Mouse (Mus musculus) 3T3-L1 (cell line): ENCODE results near the gene Olfr1493-ps1.

Experiments
- DNase-seq: peaks from one replicate; pipeline ENCODE4 v3.0.0-alpha.2; 2015; ENCODE audit warnings: low read depth, low spot score

Gene Olfr1493-ps1

DNA sequence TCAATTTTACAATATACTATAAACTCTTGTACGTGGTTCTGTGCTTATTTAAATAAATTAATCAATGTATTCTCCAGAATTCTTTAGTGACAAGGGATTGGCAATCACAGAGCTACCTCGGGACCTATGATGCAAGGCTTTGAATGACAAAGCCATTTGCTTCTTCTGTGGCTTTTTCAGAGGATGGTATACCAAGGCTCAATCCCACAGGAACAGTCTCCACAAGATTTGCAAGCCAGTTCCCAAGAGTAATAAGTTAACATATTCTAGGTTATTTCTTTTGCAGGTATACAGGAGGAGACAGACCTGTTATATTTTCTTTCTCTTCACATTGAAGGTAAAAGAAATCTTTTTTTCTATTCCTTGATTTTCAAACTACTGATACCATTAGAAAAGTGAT, at the start of gene Olfr1493-ps1:
Gene Olfr1493-ps1 (plus strand): TSS at position 301 of the 400 bp plus-strand sequence.
- DNase-seq = no peak

DNA sequence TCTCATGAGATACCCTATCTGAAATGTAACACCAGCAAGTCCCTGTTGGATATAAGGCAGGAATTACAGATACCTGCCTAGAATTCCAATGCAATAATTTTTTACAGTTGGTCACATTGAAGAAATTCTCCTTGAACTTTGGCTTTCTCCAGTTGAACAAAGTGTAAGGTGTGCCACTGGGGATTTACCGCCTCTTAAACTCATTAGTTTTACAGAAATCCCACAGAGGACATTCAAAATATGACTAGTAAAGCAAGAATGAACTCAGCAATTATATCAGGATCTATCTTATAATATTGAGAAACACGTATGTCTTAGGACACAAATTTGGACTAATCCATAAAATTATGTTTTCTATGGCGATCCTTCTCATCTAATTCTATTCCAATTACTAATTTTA, 26.1 kb upstream of the Olfr1493-ps1 start, which contains the start of gene Olfr1491:
Gene Olfr1491 (plus strand): TSS at position 301 of the 400 bp plus-strand sequence.
- no peak for DNase-seq

DNA sequence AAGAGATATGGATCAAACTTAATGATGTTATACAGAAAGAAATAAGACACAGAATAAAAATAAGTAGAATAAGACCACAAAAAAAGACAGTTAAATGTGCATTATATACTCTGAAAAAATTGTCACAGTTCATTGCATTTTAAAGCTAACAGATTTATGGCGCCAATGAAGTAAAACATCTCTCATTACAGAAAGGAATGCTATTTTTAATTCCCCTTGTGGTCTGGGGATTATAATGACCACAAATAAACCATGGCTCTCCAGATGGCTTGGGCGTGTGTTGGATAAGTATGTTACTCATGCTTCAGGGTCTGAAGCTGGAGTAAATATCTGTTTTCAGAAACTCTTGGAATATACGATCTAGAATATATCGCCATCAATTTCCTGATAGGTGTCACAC, 16.4 kb downstream of the Olfr1493-ps1 start, which contains the start of gene Olfr1494:
Gene Olfr1494 (plus strand): TSS at position 301 of the 400 bp plus-strand sequence.
- no peak for DNase-seq

DNA sequence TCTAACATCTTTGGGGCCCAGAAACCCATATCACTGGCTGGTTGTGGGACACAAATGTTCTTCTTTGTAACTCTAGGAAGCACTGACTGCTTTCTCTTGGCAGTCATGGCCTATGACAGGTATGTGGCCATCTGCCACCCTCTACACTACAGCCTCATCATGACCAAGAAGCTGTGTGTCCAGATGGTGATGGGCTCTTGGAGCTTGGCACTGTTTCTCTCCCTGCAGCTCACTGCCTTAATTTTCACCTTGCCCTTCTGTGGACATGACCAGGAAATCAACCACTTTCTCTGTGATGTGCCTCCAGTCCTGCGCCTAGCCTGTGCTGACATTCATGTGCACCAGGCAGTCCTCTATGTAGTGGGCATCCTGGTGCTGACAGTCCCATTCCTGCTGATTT, 26.3 kb downstream of the Olfr1493-ps1 start:
- no peak for DNase-seq

DNA sequence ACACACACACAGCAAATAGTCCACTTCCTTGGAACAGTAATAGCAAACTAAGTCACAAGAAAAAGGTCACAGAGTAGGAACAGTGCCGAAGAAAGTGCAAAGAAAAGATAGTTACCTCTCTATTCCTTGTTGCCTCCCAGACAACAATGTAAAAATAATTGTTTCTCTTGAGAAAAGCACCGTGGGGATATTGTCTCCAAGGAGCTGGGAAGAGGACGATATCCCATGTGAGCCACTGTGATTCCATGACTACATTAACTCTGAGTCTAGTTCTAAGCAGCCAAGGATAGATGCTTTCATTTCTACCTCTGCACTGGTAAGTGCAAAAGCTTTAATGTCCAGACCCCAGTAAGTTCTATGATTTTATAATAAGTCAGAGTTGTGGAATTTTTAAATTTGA, 41.2 kb downstream of the Olfr1493-ps1 start, which contains the start of gene Olfr1495:
Gene Olfr1495 (plus strand): TSS at position 301 of the 400 bp plus-strand sequence.
- no peak for DNase-seq

DNA sequence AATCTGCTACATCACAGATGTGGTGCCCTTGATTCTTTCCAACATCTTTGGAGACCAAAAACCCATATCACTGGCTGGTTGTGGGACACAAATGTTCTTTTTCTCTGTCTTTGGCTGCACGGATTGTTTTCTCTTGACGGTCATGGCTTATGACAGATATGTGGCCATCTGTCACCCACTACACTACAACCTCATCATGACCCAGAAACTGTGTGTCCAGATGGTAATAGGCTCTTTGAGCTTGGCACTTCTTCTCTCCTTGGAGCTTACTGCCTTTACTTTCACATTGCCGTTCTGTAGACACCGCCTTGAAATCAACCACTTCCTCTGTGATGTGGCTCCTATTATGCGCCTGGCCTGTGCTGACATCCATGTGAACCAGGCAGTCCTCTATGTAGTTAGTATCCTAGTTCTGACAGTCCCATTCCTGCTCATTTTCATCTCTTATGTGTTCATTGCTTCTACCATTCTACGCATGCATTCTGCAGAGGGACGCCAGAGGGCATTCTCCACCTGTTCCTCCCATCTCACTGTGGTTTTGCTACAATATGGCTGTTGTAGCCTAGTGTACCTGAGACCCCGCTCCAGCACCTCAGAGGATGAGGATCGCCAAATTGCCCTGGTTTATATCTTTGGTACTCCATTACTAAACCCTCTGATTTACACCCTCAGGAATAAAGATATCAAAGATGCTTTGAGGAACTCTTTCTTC, 45.6 kb downstream of the Olfr1493-ps1 start:
- DNase-seq = no peak

DNA sequence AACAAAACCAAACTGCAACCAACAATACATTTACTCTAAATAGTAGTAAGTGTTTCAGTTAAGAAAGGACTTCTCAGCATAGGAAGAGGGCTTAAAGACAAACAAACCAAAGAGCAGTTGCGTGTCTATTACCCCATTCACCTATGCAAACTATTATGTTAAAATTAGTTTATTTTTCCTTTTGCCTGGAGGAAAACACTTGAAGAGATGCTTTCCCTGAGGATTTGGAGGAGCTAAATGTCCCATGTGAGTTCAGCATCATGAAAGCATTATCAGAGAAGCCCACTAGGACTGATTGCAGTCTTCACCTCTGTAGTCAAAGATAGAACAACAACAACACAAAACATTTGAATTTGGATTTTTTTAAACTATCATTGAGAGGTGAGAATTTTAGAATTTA, 54.5 kb downstream of the Olfr1493-ps1 start, which contains the start of gene Olfr1496:
Gene Olfr1496 (plus strand): TSS at position 301 of the 400 bp plus-strand sequence.
- DNase-seq = no peak
